Mouse (Mus musculus) hindlimb bud, embryonic 11.5 days (tissue): ENCODE results near the gene Slc39a11.
A peak's percentile ranks its signal among the peaks of the same experiment; 100 is the strongest.

ENCODE experiments used
- DNase-seq: peaks from one replicate; pipeline ENCODE4 v3.0.0-alpha.2; 2012; ENCODE audit warnings: low read depth, low spot score; ENCODE audit errors: extremely low spot score

The Slc39a11 gene

GRCm38 (mm10) chr11:113649353-113650210 is at the start of gene Slc39a11:
TSS of gene Slc39a11 (minus strand) at chr11:113650079.
- DNase-seq: peak; percentile 39

- no peak for DNase-seq
Observed at GRCm38 (mm10) chr11:113699643-113700042, 49.8 kb upstream of the Slc39a11 start.

- DNase-seq: no peak
Observed at GRCm38 (mm10) chr11:113698013-113698545, 48.2 kb upstream of the Slc39a11 start.

- DNase-seq: no peak
Observed at GRCm38 (mm10) chr11:113697571-113697970, 47.7 kb upstream of the Slc39a11 start.

GRCm38 (mm10) chr11:113691851-113692250 is 42.0 kb upstream of the Slc39a11 start:
- no peak for DNase-seq

DNA sequence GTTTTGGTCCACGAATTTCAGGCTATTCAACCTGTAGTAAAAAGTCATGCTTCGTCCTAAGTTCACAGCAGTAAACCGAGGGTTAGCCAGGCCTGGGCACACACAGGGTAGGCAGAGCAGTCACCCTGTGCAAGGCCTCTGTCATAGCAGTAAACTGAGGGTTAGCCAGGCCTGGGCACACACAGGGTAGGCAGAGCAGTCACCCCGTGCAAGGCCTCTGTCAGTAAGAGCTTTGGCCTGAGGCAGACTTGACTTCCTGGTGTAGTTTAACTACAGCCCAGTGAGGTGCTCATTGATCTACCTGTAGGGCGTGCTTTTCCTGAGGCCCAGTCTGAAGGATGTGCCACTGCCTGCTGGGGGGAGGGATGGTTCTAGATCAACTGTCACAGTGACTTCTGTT is 41.4 kb upstream of the Slc39a11 start:
- no peak for DNase-seq

DNA sequence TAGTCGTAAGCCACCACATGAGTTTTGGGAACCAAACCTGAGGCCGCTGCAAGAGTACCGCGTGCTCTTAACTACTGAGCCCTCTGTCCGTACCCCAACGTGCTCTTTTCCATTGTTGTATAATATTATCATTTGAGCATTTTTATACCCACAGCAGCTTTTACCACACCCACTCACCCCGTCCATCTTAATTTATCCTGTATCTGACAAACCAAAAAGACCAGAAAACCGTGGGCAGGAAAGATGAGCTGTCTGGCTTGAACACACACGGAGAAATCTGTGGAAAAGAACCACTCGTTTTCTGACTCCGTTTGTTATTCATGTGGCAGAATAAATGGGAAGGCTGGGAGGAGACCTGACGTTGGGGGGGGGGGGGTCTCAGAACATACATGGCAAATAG is 40.6 kb upstream of the Slc39a11 start:
- DNase-seq: no peak

DNA sequence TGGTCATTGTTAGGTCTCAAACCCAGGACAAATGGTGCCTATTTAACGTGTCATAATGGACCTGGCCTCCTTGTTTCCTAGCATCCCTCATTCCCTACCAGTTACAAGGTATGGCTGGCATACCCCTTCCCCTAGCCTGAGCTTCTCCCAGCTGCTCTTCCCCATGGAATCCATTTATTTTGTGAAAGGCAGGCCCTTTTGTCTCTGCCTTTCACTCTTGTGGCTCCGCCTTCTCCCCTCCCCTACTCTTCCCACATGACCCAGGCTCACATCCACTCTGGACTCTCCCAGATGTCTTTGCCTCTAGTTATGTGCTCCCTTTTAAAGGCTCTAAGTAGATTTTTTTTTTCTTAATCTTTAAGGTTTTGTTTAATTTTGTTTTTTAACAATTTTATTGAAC is 37.2 kb upstream of the Slc39a11 start:
- DNase-seq: no peak

DNA sequence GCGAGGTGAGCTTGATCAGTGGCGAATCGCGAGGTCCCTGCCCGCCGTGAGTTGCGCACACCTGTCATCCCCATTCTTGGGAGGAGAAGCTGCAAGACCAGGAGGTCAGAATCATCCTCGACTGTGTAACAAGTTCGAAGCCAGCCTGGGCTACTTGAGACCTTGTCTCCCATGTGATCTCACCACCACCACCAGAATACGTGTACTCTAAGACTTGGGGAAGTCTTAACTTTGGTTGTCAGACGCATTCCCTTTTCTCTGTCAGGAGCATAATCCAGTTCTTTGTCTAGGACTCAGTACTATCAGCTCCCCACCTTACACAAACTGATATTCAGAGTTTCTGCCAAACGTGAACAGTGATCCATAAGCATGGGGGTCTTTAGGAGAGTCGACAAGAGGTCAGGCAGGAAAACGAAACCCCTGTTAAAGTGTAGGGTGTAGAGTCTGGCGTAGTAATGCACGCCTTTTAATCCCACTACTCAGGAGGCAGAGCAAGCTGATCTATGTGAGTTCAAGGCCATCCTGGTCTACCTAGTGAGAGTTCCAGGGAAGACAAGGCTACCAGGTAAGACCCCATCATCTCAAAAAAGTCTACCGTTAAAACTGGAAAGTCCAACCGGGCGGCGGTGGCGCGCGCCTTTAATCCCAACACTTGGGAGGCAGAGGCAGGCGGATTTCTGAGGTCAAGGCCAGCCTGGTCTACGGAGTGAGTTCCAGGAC is 35.0 kb upstream of the Slc39a11 start:
- DNase-seq: no peak

GRCm38 (mm10) chr11:113683957-113684706 is 34.3 kb upstream of the Slc39a11 start, which contains the start of the genes Fam104a and D11Wsu47e:
TSS of gene Fam104a (minus strand) at chr11:113684155.
TSS of gene D11Wsu47e (plus strand) at chr11:113684412.
- DNase-seq: peak; percentile 90

DNA sequence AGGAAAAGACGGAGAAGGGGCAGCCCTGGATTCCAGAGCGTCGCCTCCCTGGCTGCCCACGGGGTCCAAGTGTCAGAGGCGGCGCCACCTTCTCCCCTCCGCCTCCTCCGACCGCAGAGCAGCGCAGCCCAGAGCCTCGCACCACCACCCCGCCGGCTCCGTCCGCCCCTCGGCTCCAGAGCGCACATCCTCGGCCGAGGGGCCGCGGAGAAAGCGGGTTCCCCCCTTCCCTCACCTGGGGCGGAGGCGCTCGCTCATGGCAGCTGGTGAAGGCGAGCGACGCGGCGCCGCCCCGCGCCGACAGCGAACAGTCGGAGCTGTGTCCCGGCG is 33.7 kb upstream of the Slc39a11 start:
- DNase-seq: no peak

DNA sequence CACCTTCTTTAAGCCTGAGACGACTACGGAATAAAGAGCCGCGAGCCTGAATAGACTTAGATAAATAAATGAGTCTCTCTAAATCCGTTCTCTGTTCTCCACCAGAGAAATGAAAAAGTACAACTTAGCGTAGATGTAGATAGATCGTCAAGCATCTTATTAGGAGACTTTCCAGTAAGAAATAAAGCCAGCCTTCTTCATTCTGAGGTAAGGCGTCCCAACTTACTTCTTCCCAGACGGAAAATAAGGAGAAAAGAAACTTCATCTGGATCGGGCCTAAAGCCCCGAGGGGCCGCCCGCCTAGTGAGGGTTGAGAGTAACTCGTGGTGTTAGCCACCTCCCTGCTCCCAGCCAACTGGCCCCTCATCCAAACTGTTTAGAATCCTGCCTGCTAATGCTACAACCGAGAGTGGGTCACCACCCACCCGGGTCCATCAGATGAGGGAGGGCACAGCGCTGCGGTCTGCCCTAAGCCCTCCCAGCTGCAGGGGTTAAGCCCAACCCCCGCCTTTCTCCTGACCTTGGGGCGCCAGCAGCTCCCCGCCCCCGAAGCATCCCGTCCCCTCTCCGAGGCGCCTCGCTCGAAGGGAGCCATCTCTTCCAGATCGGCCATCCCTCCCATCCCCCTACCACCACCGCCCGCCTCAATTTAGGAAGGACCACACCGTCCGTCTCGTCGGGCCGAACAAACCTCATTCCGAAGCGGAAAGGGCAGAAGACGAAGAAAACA is 33.2 kb upstream of the Slc39a11 start:
- DNase-seq: no peak

- no peak for DNase-seq
Observed at GRCm38 (mm10) chr11:113681979-113682378, 32.1 kb upstream of the Slc39a11 start.

GRCm38 (mm10) chr11:113680954-113681353 is 31.1 kb upstream of the Slc39a11 start:
- no peak for DNase-seq

DNA sequence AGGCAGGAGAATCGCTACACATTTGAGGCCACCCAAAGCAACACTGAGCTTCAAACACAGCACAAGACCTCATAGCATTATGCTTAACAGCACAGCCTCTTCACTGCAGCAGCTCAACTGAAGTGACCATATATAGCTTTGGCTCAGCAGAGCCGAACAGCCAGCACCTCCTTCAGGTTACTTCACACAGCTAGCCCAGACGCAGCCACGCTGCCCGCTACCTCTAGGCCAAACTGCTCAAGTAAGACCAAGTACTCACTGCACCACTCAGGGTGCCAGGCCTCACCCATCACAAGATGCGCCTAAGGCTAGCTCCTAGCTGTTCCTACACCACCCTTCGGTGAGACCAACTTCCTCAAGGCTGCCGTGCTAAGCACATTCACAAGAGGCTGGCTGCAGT is 28.5 kb upstream of the Slc39a11 start:
- DNase-seq: no peak

DNA sequence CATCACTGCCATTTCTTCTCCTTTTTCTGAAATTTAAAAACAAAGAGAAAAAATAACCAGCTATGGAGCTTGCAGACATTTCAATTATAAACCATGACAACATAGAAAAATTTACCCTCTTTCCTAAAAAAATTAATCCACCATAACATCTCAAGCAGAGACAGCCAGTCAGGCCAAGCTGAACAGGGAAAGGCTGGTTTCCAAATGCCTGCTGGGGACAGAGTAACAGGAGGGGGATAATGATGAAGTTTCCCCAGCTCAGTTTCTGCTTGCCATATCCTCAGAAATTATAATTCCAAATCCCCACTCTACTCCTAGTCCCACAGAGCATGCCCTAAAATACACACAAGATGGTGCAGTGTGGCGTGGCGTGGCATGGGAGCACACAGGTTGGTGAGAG is 27.5 kb upstream of the Slc39a11 start:
- DNase-seq: no peak

DNA sequence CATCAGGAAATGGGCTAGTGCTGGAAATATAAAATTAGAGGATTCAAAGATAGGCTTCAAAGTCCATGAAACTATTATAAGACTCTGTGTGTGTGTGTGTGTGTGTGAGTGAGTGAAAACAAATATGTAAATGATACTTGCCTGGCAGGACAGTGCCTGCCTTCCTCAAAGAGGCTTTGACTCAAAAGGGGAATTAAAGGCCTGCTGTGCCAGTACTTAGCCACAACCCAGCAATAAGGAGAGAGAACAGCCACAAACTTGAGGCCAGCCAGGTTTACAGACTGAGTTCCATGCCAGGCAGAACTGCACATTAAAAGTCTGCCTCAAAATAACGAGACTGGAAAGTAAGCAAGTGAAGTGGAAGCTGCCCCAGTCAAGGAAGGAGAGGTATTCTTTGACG is 27.0 kb upstream of the Slc39a11 start:
- DNase-seq: no peak

DNA sequence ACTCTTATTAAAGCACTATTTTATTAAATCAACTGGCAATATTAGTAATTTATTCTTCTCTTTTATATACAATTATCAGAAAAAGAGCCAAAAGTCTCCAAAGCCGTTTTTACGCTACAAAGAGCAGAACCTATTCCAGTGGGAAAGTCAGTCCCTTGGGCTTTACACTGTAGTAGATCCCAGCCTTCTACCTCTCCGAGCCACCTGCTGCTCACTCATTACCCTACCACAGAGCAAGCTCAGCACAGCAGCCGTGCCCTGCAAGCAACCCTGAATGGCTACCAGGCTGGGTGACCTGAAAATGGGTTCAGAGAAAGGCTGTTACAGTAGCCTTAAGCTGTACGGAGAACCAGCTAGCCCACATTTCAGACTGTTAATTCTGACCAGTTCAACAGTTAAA is 24.7 kb upstream of the Slc39a11 start:
- DNase-seq: no peak

- DNase-seq: no peak
Observed at GRCm38 (mm10) chr11:113673614-113674013, 23.7 kb upstream of the Slc39a11 start.

- no peak for DNase-seq
Observed at GRCm38 (mm10) chr11:113669711-113670110, 19.8 kb upstream of the Slc39a11 start.

DNA sequence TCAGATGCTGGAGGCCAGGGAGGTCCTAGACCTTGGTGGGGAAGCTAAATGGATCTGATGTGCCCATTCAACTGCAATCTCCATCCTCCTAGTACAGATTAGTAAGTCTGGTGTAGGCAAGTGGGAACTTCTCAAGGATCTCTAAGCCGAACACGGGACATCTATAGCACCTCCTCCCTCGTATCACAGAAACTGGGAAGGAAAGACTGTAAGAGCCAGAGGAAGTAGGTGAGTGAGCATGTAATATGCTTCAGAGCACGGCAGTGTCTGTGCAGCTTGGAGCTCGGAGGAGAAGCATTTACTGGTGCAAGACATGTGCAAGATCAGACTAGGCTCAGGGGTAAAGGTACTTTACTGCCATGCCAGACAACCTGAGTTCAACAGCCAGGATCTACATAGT is 19.0 kb upstream of the Slc39a11 start:
- no peak for DNase-seq
